Mouse (Mus musculus) brain, embryonic 14.5 days (tissue): ENCODE measurements at regions not wholly inside any gene's neighbourhood (a gene's known extent, or its start where the extent isn't known, plus 50 kb on each side); places are given as distances from the start of the nearest gene placed in this dataset.

Source experiments
- CTCF ChIP-seq: fragments of 200-500 bp; IDR thresholded peaks from 2 replicates; pipeline ENCODE4 v1.5.1; 2012; ENCODE audit warnings: inconsistent platforms, mild to moderate bottlenecking, moderate library complexity, borderline replicate concordance; ENCODE audit not compliant: insufficient read depth, insufficient read length; ENCODE audit errors: extremely low read depth
- POLR2A ChIP-seq: fragments of 200-500 bp; IDR thresholded peaks from 2 replicates; pipeline ENCODE4 v1.6.1; 2012; ENCODE audit warnings: mild to moderate bottlenecking, inconsistent platforms, borderline replicate concordance; ENCODE audit not compliant: poor library complexity, insufficient read depth, insufficient read length, severe bottlenecking; ENCODE audit errors: extremely low read depth

DNA sequence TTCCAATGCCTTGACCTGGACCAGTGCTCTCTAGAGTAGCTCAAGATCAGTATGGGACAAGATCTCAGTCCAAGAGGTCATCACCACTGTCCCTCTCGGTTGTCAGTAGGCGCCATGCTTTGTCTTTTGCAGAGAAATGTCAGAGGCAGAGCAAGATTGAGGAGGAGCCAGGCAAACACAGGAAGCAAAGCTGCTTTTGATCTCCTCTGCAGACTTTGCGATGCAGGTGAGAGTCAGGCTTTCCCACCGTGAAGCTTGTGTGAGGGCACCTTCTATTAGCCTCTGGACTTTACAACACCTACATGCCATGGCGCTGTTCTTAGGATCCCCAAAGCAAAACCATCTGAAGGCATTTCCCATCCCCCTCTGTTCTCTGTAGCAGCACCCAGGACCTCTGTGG lies 68.0 kb upstream of the Ppm1b start:
- TF ChIP-seq CTCF (no peak), POLR2A (no peak)
